Mouse (Mus musculus) kidney, postnatal 0 days (tissue): ENCODE measurements around the gene Apol9b. TPM values are rescaled to one million over a fixed set of nuclear protein-coding genes. Genes with fewer than 3 reads are reported as not detected.

Source experiments
- ATAC-seq: fragments of 200-750 bp; cut with Nextera tagmentation; replicated peaks from 2 replicates; pipeline ENCODE4 v1.8.0; 2017; ENCODE audit warnings: low read depth, moderate number of reproducible peaks, moderate TSS enrichment, moderate library complexity; ENCODE audit not compliant: low FRiP score
- DNase-seq: peaks from one replicate; pipeline ENCODE4 v3.0.0-alpha.2; 2016; ENCODE audit warnings: low spot score
- H3K27ac ChIP-seq: fragments of 300-500 bp; sonication (generic); 2 replicates; pipeline ENCODE4 v1.5.1; 2014; ENCODE audit warnings: mild to moderate bottlenecking
- H3K27me3 ChIP-seq: fragments of 300-500 bp; sonication (generic); 2 replicates; pipeline ENCODE4 v1.6.1; 2014; ENCODE audit warnings: low read length, mixed read lengths; ENCODE audit not compliant: insufficient read depth
- H3K36me3 ChIP-seq: fragments of 300-500 bp; sonication (generic); 2 replicates; pipeline ENCODE4 v1.6.1; 2014; ENCODE audit warnings: low read length, mixed read lengths; ENCODE audit not compliant: insufficient read depth
- H3K4me1 ChIP-seq: fragments of 300-500 bp; sonication (generic); replicated peaks from 2 replicates; pipeline ENCODE4 v1.6.1; 2014; ENCODE audit warnings: antibody characterized with exemption, low read length, mixed read lengths; ENCODE audit not compliant: insufficient read depth
- H3K4me2 ChIP-seq: fragments of 300-500 bp; sonication (generic); 2 replicates; pipeline ENCODE4 v1.6.1; 2014; ENCODE audit warnings: mild to moderate bottlenecking, low read length, moderate library complexity, mixed read lengths
- H3K4me3 ChIP-seq: fragments of 300-500 bp; sonication (generic); replicated peaks from 2 replicates; pipeline ENCODE4 v1.5.1; 2014; ENCODE audit warnings: low read depth, low read length
- H3K9ac ChIP-seq: fragments of 300-500 bp; sonication (generic); 2 replicates; pipeline ENCODE4 v1.6.1; 2014; ENCODE audit warnings: low read depth, low read length
- H3K9me3 ChIP-seq: fragments of 300-500 bp; sonication (generic); replicated peaks from 2 replicates; pipeline ENCODE4 v1.6.1; 2016; ENCODE audit warnings: low read length, inconsistent platforms, mixed read lengths
- CTCF ChIP-seq: IDR thresholded peaks from 2 replicates; pipeline ENCODE4 v1.5.1; 2016; ENCODE audit warnings: antibody characterized with exemption, low read depth, mild to moderate bottlenecking, moderate library complexity
- WGBS: fragments of 180-500 bp; shearing (Covaris S2); extraction: QIAGEN DNeasy Blood & Tissue Kit; methylation state at CpG from one replicate; pipeline ENCODE4 v1.1.7; 2014; 5-methylcytosine and 5-hydroxymethylcytosine counted together
- polyA plus RNA-seq: library from polyadenylated mRNA; unstranded; fragments of >200 nt; fragmentation: Nextera tagmentation; extraction: Ambion mirVana; gene quantifications from 2 replicates; pipeline ENCODE4 v1.2.1, GENCODE M21; 2015

Apol9b gene
- polyA plus RNA-seq, 1 experiment from 2014 or later = 0.14 TPM

GRCm38 (mm10) chr15:77750461-77750860 is 21.6 kb downstream of the Apol9b start:
- no peak for ATAC-seq
- 25% methylated on average over 1 of the region's 1 CpGs for WGBS

DNA sequence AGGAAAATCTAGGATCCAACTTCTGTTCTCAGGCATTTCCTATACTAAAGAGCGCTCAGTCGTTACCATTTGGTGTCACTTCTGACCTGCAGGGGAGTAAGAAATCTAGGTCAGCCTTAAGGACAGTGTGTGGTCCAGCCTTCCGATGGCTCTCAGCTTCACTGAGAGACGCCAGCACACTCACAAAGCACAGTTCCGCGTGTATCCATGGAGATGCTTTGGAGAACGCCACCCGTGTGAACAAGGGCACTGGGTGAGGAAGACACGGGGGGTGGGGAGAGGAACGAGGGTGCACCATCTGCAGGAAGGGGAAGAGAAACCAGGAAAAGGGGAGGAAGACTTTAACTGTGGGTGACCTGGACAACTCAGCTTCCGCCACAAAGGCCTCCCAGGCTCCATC is 23.6 kb downstream of the Apol9b start:
- WGBS = 36% methylated on average over 11 of the region's 11 CpGs
- Histone ChIP-seq H3K4me3 (no peak overlapping the region), H3K27ac (no peak overlapping the region), H3K9me3 (no peaks in the 10 kb centered on the region), H3K4me1 (no peaks in the 10 kb centered on the region), H3K36me3 (no peaks in the 10 kb centered on the region), H3K9ac (no peak overlapping the region), H3K4me2 (no peak overlapping the region), H3K27me3 (no peaks in the 10 kb centered on the region)
- ATAC-seq = no peak
- DNase-seq = no peak
- TF ChIP-seq CTCF = no peak

More at GRCm38 (mm10) chr15:77750461-77750860, 21.6 kb downstream of the Apol9b start:
- Histone ChIP-seq H3K4me1 (no peaks in the 10 kb centered on the region), H3K27ac (no peak overlapping the region), H3K9me3 (no peaks in the 10 kb centered on the region), H3K4me2 (no peak overlapping the region), H3K36me3 (no peaks in the 10 kb centered on the region), H3K9ac (no peak overlapping the region), H3K27me3 (no peaks in the 10 kb centered on the region), H3K4me3 (no peak overlapping the region)
- peak; percentile 43 for DNase-seq
- TF ChIP-seq CTCF = peak; percentile 76

GRCm38 (mm10) chr15:77755132-77755531 is 26.3 kb downstream of the Apol9b start:
- TF ChIP-seq CTCF = no peak
- Histone ChIP-seq H3K4me3 (no peak overlapping the region), H3K27ac (no peak overlapping the region), H3K9ac (no peak overlapping the region), H3K9me3 (no peaks in the 10 kb centered on the region), H3K4me2 (no peak overlapping the region), H3K27me3 (no peaks in the 10 kb centered on the region), H3K4me1 (no peaks in the 10 kb centered on the region), H3K36me3 (peaks cover 4% of the 10 kb centered on the region; the same call in 1 of the 2 replicates)
- WGBS = 69% methylated on average over 2 of the region's 2 CpGs
- DNase-seq = no peak
- ATAC-seq = no peak

- H3K4me3 ChIP-seq = no peak overlapping the region
- H3K4me1 ChIP-seq = no peaks in the 10 kb centered on the region
- H3K36me3 ChIP-seq = peaks cover 12% of the 10 kb centered on the region
- no peaks in the 10 kb centered on the region for H3K27me3 ChIP-seq
- H3K27ac ChIP-seq = no peak overlapping the region
- H3K9me3 ChIP-seq = no peaks in the 10 kb centered on the region
- no peak overlapping the region for H3K9ac ChIP-seq
- ATAC-seq (no peak), DNase-seq (no peak)
- no peak for TF ChIP-seq CTCF
- no peak overlapping the region for H3K4me2 ChIP-seq
- WGBS = 63% methylated on average over 2 of the region's 2 CpGs
Measured at GRCm38 (mm10) chr15:77756081-77756480, 27.2 kb downstream of the Apol9b start.

GRCm38 (mm10) chr15:77756848-77757247 is 28.0 kb downstream of the Apol9b start, which contains the start of gene Apol8:
Apol8 (minus strand) TSS chr15:77757003.
- H3K9me3 ChIP-seq = no peaks in the 10 kb centered on the region
- ATAC-seq (no peak), DNase-seq (peak; percentile 77)
- H3K4me3 ChIP-seq = no peak within 1 kb of the TSS
- H3K4me2 ChIP-seq = no peak within 1 kb of the TSS
- no peaks in the 10 kb centered on the region for H3K27me3 ChIP-seq
- 11% methylated on average over 9 of the region's 9 CpGs for WGBS
- no peak within 1 kb of the TSS for H3K27ac ChIP-seq
- H3K36me3 ChIP-seq = peaks cover 19% of the 10 kb centered on the region
- no peaks in the 10 kb centered on the region for H3K4me1 ChIP-seq
- peak; percentile 88 for TF ChIP-seq CTCF
- H3K9ac ChIP-seq = no peak within 1 kb of the TSS

GRCm38 (mm10) chr15:77757586-77758226 is 28.9 kb downstream of the Apol9b start:
- Histone ChIP-seq H3K9ac (no peak overlapping the region), H3K4me3 (no peak overlapping the region), H3K4me2 (no peak overlapping the region), H3K9me3 (no peaks in the 10 kb centered on the region), H3K27me3 (no peaks in the 10 kb centered on the region), H3K4me1 (no peaks in the 10 kb centered on the region), H3K36me3 (peaks cover 28% of the 10 kb centered on the region), H3K27ac (no peak overlapping the region)
- ATAC-seq = no peak
- DNase-seq = no peak
- peak; percentile 51 for TF ChIP-seq CTCF
- WGBS = 82% methylated on average over 4 of the region's 4 CpGs

GRCm38 (mm10) chr15:77760037-77760436 is 31.2 kb downstream of the Apol9b start:
- WGBS = 84% methylated on average over 16 of the region's 16 CpGs
- no peak overlapping the region for H3K4me3 ChIP-seq
- no peak overlapping the region for H3K27ac ChIP-seq
- H3K4me1 ChIP-seq = no peaks in the 10 kb centered on the region
- TF ChIP-seq CTCF = no peak
- peaks cover 48% of the 10 kb centered on the region for H3K36me3 ChIP-seq
- no peak overlapping the region for H3K4me2 ChIP-seq
- H3K27me3 ChIP-seq = no peaks in the 10 kb centered on the region
- ATAC-seq (no peak), DNase-seq (no peak)
- no peaks in the 10 kb centered on the region for H3K9me3 ChIP-seq
- H3K9ac ChIP-seq = no peak overlapping the region
